Mouse (Mus musculus) heart, postnatal 0 days (tissue): Measurements from ENCODE around the gene Entpd3. TPM values are rescaled to one million over a fixed set of nuclear protein-coding genes. Genes with fewer than 3 reads are reported as not detected.
"Not testable (repeated sequence)": the region's sequence is repeated elsewhere in the genome, so short reads cannot be mapped to it uniquely, and the experiment has no call there.

Source experiments
- ATAC-seq: fragments of 200-750 bp; cut with Nextera tagmentation; 2 replicates; pipeline ENCODE4 v1.8.0; 2017; ENCODE audit warnings: low read depth, moderate number of reproducible peaks, moderate library complexity; ENCODE audit not compliant: insufficient read depth
- DNase-seq: peaks from one replicate; pipeline ENCODE4 v3.0.0-alpha.2; 2016; ENCODE audit warnings: low spot score
- H3K27ac ChIP-seq: fragments of 300-500 bp; sonication (generic); 2 replicates; pipeline ENCODE4 v1.5.1; 2014; ENCODE audit warnings: low read depth, mild to moderate bottlenecking
- H3K27me3 ChIP-seq: fragments of 300-500 bp; sonication (generic); 2 replicates; pipeline ENCODE4 v1.6.1; 2014; ENCODE audit warnings: low read length, mixed read lengths; ENCODE audit not compliant: control insufficient read depth, insufficient read depth
- H3K36me3 ChIP-seq: fragments of 300-500 bp; sonication (generic); replicated peaks from 2 replicates; pipeline ENCODE4 v1.6.1; 2014; ENCODE audit warnings: low read length, mixed read lengths; ENCODE audit not compliant: control insufficient read depth, insufficient read depth
- H3K4me1 ChIP-seq: fragments of 300-500 bp; sonication (generic); 2 replicates; pipeline ENCODE4 v1.6.1; 2014; ENCODE audit warnings: antibody characterized with exemption; ENCODE audit not compliant: control insufficient read depth, insufficient read depth
- H3K4me2 ChIP-seq: fragments of 300-500 bp; sonication (generic); 2 replicates; pipeline ENCODE4 v1.6.1; 2014; ENCODE audit warnings: low read depth, mild to moderate bottlenecking, low read length, moderate library complexity
- H3K4me3 ChIP-seq: fragments of 300-500 bp; sonication (generic); 2 replicates; pipeline ENCODE4 v1.5.1; 2014; ENCODE audit warnings: low read depth, low read length
- H3K9ac ChIP-seq: fragments of 300-500 bp; sonication (generic); replicated peaks from 2 replicates; pipeline ENCODE4 v1.6.1; 2014; ENCODE audit warnings: low read depth, low read length, mixed read lengths
- H3K9me3 ChIP-seq: fragments of 300-500 bp; sonication (generic); replicated peaks from 2 replicates; pipeline ENCODE4 v1.6.1; 2016; ENCODE audit warnings: low read length; ENCODE audit not compliant: control insufficient read depth
- CTCF ChIP-seq: IDR thresholded peaks from 2 replicates; pipeline ENCODE4 v1.5.1; 2016; ENCODE audit warnings: antibody characterized with exemption, control low read depth, low read depth
- EP300 ChIP-seq: IDR thresholded peaks from 2 replicates; pipeline ENCODE4 v1.6.1; 2016; ENCODE audit warnings: antibody characterized with exemption, low read depth
- WGBS: fragments of 180-500 bp; shearing (Covaris S2); extraction: QIAGEN DNeasy Blood & Tissue Kit; methylation state at CpG from one replicate; pipeline ENCODE4 v1.1.7; 2014; 5-methylcytosine and 5-hydroxymethylcytosine counted together
- polyA plus RNA-seq: library from polyadenylated mRNA; unstranded; fragments of >200 nt; fragmentation: Nextera tagmentation; extraction: Ambion mirVana; gene quantifications from 2 replicates; pipeline ENCODE4 v1.2.1, GENCODE M21; 2015
- total RNA-seq: library from RNA; depleted of rRNA; stranded (reverse); fragments of >200 nt; gene quantifications from 2 replicates; pipeline ENCODE4 v1.2.3, GENCODE M21; 2014; ENCODE audit warnings: low replicate concordance

Entpd3 gene
- total and polyA plus RNA-seq, 2 experiments from 2014 or later = 2.8 TPM; not detected in 1

- no peaks in the 10 kb centered on the region for H3K4me1 ChIP-seq
- no peak overlapping the region for H3K9ac ChIP-seq
- ATAC-seq (no peak), DNase-seq (no peak)
- H3K4me3 ChIP-seq = no peak overlapping the region
- H3K4me2 ChIP-seq = no peak overlapping the region
- no peaks in the 10 kb centered on the region for H3K9me3 ChIP-seq
- H3K36me3 ChIP-seq = no peaks in the 10 kb centered on the region
- H3K27me3 ChIP-seq = no peaks in the 10 kb centered on the region
- H3K27ac ChIP-seq = no peak overlapping the region
- 84% methylated on average over 8 of the region's 8 CpGs for WGBS
- TF ChIP-seq CTCF (no peak), EP300 (no peak)
These were observed 11.7 kb upstream of the Entpd3 start for GRCm38 (mm10) chr9:120527919-120528318.

GRCm38 (mm10) chr9:120528815-120529510 is 10.7 kb upstream of the Entpd3 start:
- Histone ChIP-seq H3K9me3 (no peaks in the 10 kb centered on the region), H3K4me3 (no peak overlapping the region), H3K36me3 (no peaks in the 10 kb centered on the region), H3K9ac (no peak overlapping the region), H3K27me3 (no peaks in the 10 kb centered on the region), H3K4me2 (no peak overlapping the region), H3K27ac (no peak overlapping the region), H3K4me1 (no peaks in the 10 kb centered on the region)
- TF ChIP-seq CTCF (no peak), EP300 (no peak)
- WGBS = 79% methylated on average over 17 of the region's 17 CpGs
- ATAC-seq (no peak), DNase-seq (no peak)

GRCm38 (mm10) chr9:120530471-120530870 is 9.1 kb upstream of the Entpd3 start:
- H3K27me3 ChIP-seq = no peaks in the 10 kb centered on the region
- H3K36me3 ChIP-seq = no peaks in the 10 kb centered on the region
- H3K9me3 ChIP-seq = no peaks in the 10 kb centered on the region
- no peak overlapping the region for H3K4me2 ChIP-seq
- no peaks in the 10 kb centered on the region for H3K4me1 ChIP-seq
- no peak overlapping the region for H3K4me3 ChIP-seq
- no peak overlapping the region for H3K9ac ChIP-seq
- H3K27ac ChIP-seq = no peak overlapping the region
- TF ChIP-seq EP300 (no peak), CTCF (no peak)
- DNase-seq (no peak), ATAC-seq (no peak)
- 87% methylated on average over 5 of the region's 5 CpGs for WGBS

- Histone ChIP-seq H3K4me2 (no peak overlapping the region), H3K27me3 (no peaks in the 10 kb centered on the region), H3K4me1 (no peaks in the 10 kb centered on the region), H3K9ac (no peak overlapping the region), H3K36me3 (no peaks in the 10 kb centered on the region), H3K9me3 (no peaks in the 10 kb centered on the region), H3K27ac (no peak overlapping the region), H3K4me3 (no peak overlapping the region)
- WGBS = 76% methylated on average over 6 of the region's 6 CpGs
- no peak for ATAC-seq
- DNase-seq = no peak
- TF ChIP-seq EP300 (no peak), CTCF (no peak)
These were observed 7.6 kb upstream of the Entpd3 start for GRCm38 (mm10) chr9:120532062-120532461.

- Histone ChIP-seq H3K4me2 (no peak overlapping the region), H3K27ac (no peak overlapping the region), H3K4me3 (no peak overlapping the region), H3K4me1 (no peaks in the 10 kb centered on the region), H3K27me3 (no peaks in the 10 kb centered on the region), H3K36me3 (no peaks in the 10 kb centered on the region), H3K9me3 (no peaks in the 10 kb centered on the region), H3K9ac (no peak overlapping the region)
- no peak for ATAC-seq
- DNase-seq = no peak
- TF ChIP-seq EP300 (no peak), CTCF (no peak)
- 76% methylated on average over 6 of the region's 6 CpGs for WGBS
These were observed 6.9 kb upstream of the Entpd3 start for GRCm38 (mm10) chr9:120532691-120533090.

- not testable (repeated sequence) for H3K36me3 ChIP-seq, H3K27me3 ChIP-seq, H3K4me3 ChIP-seq, H3K4me2 ChIP-seq, H3K27ac ChIP-seq, H3K9me3 ChIP-seq, ATAC-seq, H3K4me1 ChIP-seq, H3K9ac ChIP-seq, DNase-seq
- 89% methylated on average over 8 of the region's 8 CpGs for WGBS
These were observed 6.1 kb upstream of the Entpd3 start for GRCm38 (mm10) chr9:120533446-120533950.
